Mouse (Mus musculus) liver, embryonic 16.5 days (tissue): Measurements from ENCODE around the gene Olfr649. TPM values are rescaled to one million over a fixed set of nuclear protein-coding genes. Genes with fewer than 3 reads are reported as not detected.

Experiments used
- ATAC-seq: fragments of 200-750 bp; cut with Nextera tagmentation; 2 replicates; pipeline ENCODE4 v1.8.0; 2017; ENCODE audit warnings: low read depth, mild to moderate bottlenecking, moderate number of reproducible peaks, moderate library complexity
- H3K27ac ChIP-seq: fragments of 300-500 bp; sonication (generic); 2 replicates; pipeline ENCODE4 v1.5.1; 2014; ENCODE audit warnings: mild to moderate bottlenecking, low read length
- H3K27me3 ChIP-seq: fragments of 300-500 bp; sonication (generic); 2 replicates; pipeline ENCODE4 v1.6.1; 2014; ENCODE audit warnings: low read depth, low read length, mixed read lengths; ENCODE audit not compliant: control insufficient read depth, insufficient read depth
- H3K36me3 ChIP-seq: fragments of 300-500 bp; sonication (generic); 2 replicates; pipeline ENCODE4 v1.6.1; 2014; ENCODE audit warnings: mild to moderate bottlenecking; ENCODE audit not compliant: control insufficient read depth, insufficient read depth
- H3K4me1 ChIP-seq: fragments of 300-500 bp; sonication (generic); 2 replicates; pipeline ENCODE4 v1.6.1; 2014; ENCODE audit warnings: low read depth, low read length, mixed read lengths; ENCODE audit not compliant: control insufficient read depth
- H3K4me2 ChIP-seq: fragments of 300-500 bp; sonication (generic); 2 replicates; pipeline ENCODE4 v1.6.1; 2014; ENCODE audit warnings: low read depth, low read length, mixed read lengths
- H3K4me3 ChIP-seq: fragments of 300-500 bp; sonication (generic); 2 replicates; pipeline ENCODE4 v1.5.1; 2014; ENCODE audit warnings: low read depth, mild to moderate bottlenecking, low read length
- H3K9ac ChIP-seq: fragments of 300-500 bp; sonication (generic); 2 replicates; pipeline ENCODE4 v1.6.1; 2014; ENCODE audit warnings: low read depth, low read length
- H3K9me3 ChIP-seq: fragments of 300-500 bp; sonication (generic); replicated peaks from 2 replicates; pipeline ENCODE4 v1.6.1; 2016; ENCODE audit warnings: low read length; ENCODE audit not compliant: control insufficient read depth
- WGBS: fragments of 180-500 bp; shearing (Covaris S2); extraction: QIAGEN DNeasy Blood & Tissue Kit; methylation state at CpG from one replicate; pipeline ENCODE4 v1.1.7; 2014; ENCODE audit not compliant: insufficient replicate concordance; 5-methylcytosine and 5-hydroxymethylcytosine counted together
- polyA plus RNA-seq: library from polyadenylated mRNA; unstranded; fragments of >200 nt; fragmentation: Nextera tagmentation; extraction: Ambion mirVana; gene quantifications from 2 replicates; pipeline ENCODE4 v1.2.1, GENCODE M21; 2015

Gene Olfr649
- polyA plus RNA-seq, 1 experiment from 2014 or later, result not detected

GRCm38 (mm10) chr7:104150456-104150855 is 45.3 kb downstream of the Olfr649 start, which contains the start of gene Ubqlnl:
TSS of gene Ubqlnl (minus strand) at chr7:104150556.
- no peak within 1 kb of the TSS for H3K9ac ChIP-seq
- no peaks in the 10 kb centered on the region for H3K9me3 ChIP-seq
- H3K4me2 ChIP-seq, result no peak within 1 kb of the TSS
- no peak within 1 kb of the TSS for H3K27ac ChIP-seq
- 72% methylated on average over 2 of the region's 2 CpGs for WGBS
- H3K27me3 ChIP-seq, result no peaks in the 10 kb centered on the region
- no peak for ATAC-seq
- no peak within 1 kb of the TSS for H3K4me3 ChIP-seq
- H3K36me3 ChIP-seq, result no peaks in the 10 kb centered on the region
- no peaks in the 10 kb centered on the region for H3K4me1 ChIP-seq

GRCm38 (mm10) chr7:104143179-104143578 is 52.6 kb downstream of the Olfr649 start, which contains the start of gene Ubqln3:
TSS of gene Ubqln3 (minus strand) at chr7:104143279.
- no peak within 1 kb of the TSS for H3K4me2 ChIP-seq
- no peak within 1 kb of the TSS for H3K27ac ChIP-seq
- no peak for ATAC-seq
- H3K4me3 ChIP-seq, result no peak within 1 kb of the TSS
- H3K27me3 ChIP-seq, result no peaks in the 10 kb centered on the region
- H3K9me3 ChIP-seq, result no peaks in the 10 kb centered on the region
- H3K36me3 ChIP-seq, result no peaks in the 10 kb centered on the region
- no peak within 1 kb of the TSS for H3K9ac ChIP-seq
- H3K4me1 ChIP-seq, result no peaks in the 10 kb centered on the region
- 43% methylated on average over 3 of the region's 3 CpGs for WGBS

Other genes with a start within 250 kb of the Olfr649 start
- gene Olfr635, start 224.8 kb downstream of the Olfr649 start, polyA plus RNA-seq, result not detected in 2 replicates
- not detected in 2 replicates for gene Olfr638, start 197.2 kb downstream of the Olfr649 start, polyA plus RNA-seq
- not detected in 2 replicates for gene Olfr639, start 178.7 kb downstream of the Olfr649 start, polyA plus RNA-seq
- gene Olfr640, start 170.4 kb downstream of the Olfr649 start, polyA plus RNA-seq, result not detected in 2 replicates
- not detected in 2 replicates for gene Olfr641, start 160.5 kb downstream of the Olfr649 start, polyA plus RNA-seq
- not detected in 2 replicates for gene Olfr642, start 143.3 kb downstream of the Olfr649 start, polyA plus RNA-seq
- not detected in 2 replicates for gene 4930516K23Rik, start 134.5 kb downstream of the Olfr649 start, polyA plus RNA-seq
- not detected in 2 replicates for gene Olfr644, start 124.1 kb downstream of the Olfr649 start, polyA plus RNA-seq
- gene Olfr645, start 110.5 kb downstream of the Olfr649 start, polyA plus RNA-seq, result not detected in 2 replicates
- gene Olfr646, start 91.1 kb downstream of the Olfr649 start, polyA plus RNA-seq, result not detected in 2 replicates
- not detected in 2 replicates for gene Ubqln5, start 66.2 kb downstream of the Olfr649 start, polyA plus RNA-seq
- not detected in 2 replicates for gene Olfr643, start 58.6 kb downstream of the Olfr649 start, polyA plus RNA-seq
- gene Ubqln3, start 52.7 kb downstream of the Olfr649 start, polyA plus RNA-seq, result not detected in 2 replicates
- not detected in 2 replicates for gene Ubqlnl, start 45.4 kb downstream of the Olfr649 start, polyA plus RNA-seq
- not detected in 2 replicates for gene Olfm5, start 31.2 kb downstream of the Olfr649 start, polyA plus RNA-seq
- gene Olfr648, start 12.6 kb downstream of the Olfr649 start, polyA plus RNA-seq, result 0.04 and 0.05 TPM in 2 replicates
- gene Trim6, start 22.8 kb upstream of the Olfr649 start, polyA plus RNA-seq, result 0.22 and 0.37 TPM in 2 replicates
- gene Trim34a, start 48.5 kb upstream of the Olfr649 start, polyA plus RNA-seq, result 1.3 and 1.4 TPM in 2 replicates
- 0.33 and 0.43 TPM in 2 replicates for gene Trim5, start 92.1 kb upstream of the Olfr649 start, polyA plus RNA-seq
- gene Trim12a, start 119.5 kb upstream of the Olfr649 start, polyA plus RNA-seq, result 2.8 and 3.0 TPM in 2 replicates
- 0.13 TPM in 1 of 2 replicates, not detected in the other for gene Trim34b, start 133.5 kb upstream of the Olfr649 start, polyA plus RNA-seq
- 0.97 and 1.0 TPM in 2 replicates for gene Trim12c, start 157.4 kb upstream of the Olfr649 start, polyA plus RNA-seq
- 0.23 and 0.31 TPM in 2 replicates for gene Trim30b, start 173.9 kb upstream of the Olfr649 start, polyA plus RNA-seq
- 0.30 and 0.34 TPM in 2 replicates for gene Trim30c, start 204.9 kb upstream of the Olfr649 start, polyA plus RNA-seq